Mouse (Mus musculus) cerebellum, adult 2 months (tissue): ENCODE results near the gene Ubxn10.

Source experiments
- CTCF ChIP-seq: fragments of 200-500 bp; IDR thresholded peaks from 2 replicates; pipeline ENCODE4 v1.5.1; 2011; ENCODE audit warnings: low read depth, mild to moderate bottlenecking, control low read depth, low read length, moderate library complexity, borderline replicate concordance; ENCODE audit not compliant: insufficient read depth
- POLR2A ChIP-seq: fragments of 200-500 bp; IDR thresholded peaks from 2 replicates; pipeline ENCODE4 v1.6.1; 2011; ENCODE audit warnings: low read length, control low read depth, borderline replicate concordance; ENCODE audit not compliant: insufficient read depth

DNA sequence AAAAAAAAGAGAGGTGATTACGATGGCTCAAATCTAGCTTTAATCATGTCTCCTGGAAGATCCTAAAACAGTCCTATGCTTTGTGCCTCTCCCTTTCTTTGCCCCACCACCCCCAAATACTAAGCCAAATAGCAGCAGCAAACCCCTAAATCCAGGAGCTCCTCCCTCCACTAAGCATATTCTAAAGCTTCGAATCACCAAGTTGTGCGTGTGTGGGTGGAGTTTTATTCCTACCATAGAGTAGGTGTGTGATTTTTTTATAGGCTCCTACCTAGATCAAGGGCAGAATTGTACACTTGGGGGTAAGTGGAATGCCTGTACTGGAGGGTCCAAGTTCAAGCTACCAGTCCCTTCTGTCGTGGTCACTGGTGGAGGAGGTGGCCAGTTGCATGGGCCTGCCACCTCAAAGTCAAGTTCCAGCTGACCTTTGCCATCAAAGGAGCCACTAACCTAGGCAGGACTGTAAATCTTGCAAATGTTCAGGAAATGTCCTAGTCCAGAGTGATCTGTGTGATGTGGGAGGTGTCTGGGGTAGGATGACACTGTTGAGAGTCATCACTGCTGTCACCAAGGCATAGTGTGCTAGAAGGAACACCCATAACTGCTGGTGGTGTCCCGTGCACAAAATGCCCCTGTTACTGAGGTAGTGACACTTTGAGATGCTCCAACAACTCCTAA is 18.2 kb downstream of the Ubxn10 start:
- no peak for TF ChIP-seq CTCF
- TF ChIP-seq POLR2A: no peak
